Mouse (Mus musculus): ENCODE results near the gene Rpl23. TPM values are rescaled to one million over a fixed set of nuclear protein-coding genes. Genes with fewer than 3 reads are reported as not detected.
A peak's percentile ranks its signal among the peaks of the same experiment; 100 is the strongest.

The Rpl23 gene
- polyA plus RNA-seq, 1 experiment from 2014 or later, result 538 TPM

DNA sequence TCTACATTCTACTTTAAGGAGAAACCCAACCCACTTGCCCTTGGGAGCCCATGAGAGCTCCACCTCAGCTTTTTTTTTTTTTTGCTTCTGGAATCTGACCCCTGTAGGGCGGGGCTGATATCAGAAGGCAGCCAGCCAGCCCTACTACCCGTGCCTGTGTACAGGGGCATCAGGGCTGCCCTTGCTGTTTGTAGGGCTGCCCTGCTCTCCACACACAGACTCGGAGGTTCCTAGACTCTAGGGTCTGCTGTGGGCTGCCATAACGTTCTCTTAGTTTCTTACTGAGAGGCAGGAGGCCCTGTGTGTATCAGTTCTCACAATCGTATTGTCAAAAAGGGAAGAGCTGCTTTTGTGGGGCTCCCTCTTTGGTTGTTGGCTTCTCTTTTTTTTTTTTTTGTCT lies 35.1 kb upstream of the Rpl23 start:
- H3K4me1 ChIP-seq (replicated peaks; ENCODE audit: control insufficient read depth, insufficient read depth, low read length), result peaks cover 48% of the 10 kb centered on the region
- no peaks in the 10 kb centered on the region for H3K27me3 ChIP-seq (replicated peaks; ENCODE audit: control insufficient read depth, insufficient read depth, low read length)
- no peak overlapping the region for H3K4me3 ChIP-seq (ENCODE audit: low read depth, low read length)
- no peaks in the 10 kb centered on the region for H3K9me3 ChIP-seq (ENCODE audit: control insufficient read depth)
- H3K9ac ChIP-seq (ENCODE audit: low read depth, low read length), result no peak overlapping the region; the same call in 1 of the 2 replicates
- H3K36me3 ChIP-seq (ENCODE audit: control insufficient read depth, insufficient read depth), result peaks cover 55% of the 10 kb centered on the region
- H3K27ac ChIP-seq (ENCODE audit: low read depth, low read length), result peak overlapping the region; percentile 71
- ATAC-seq, result peak; percentile 37
- H3K4me2 ChIP-seq (replicated peaks; ENCODE audit: low read depth), result 0 out of 2 replicates have a peak overlapping the region, but pooled peaks have one; percentile 27
- TF ChIP-seq CTCF (IDR thresholded peaks at IDR 0.05; ENCODE audit: low read depth), result no peak
- WGBS, result 23% methylated on average over 5 of the region's 5 CpGs

DNA sequence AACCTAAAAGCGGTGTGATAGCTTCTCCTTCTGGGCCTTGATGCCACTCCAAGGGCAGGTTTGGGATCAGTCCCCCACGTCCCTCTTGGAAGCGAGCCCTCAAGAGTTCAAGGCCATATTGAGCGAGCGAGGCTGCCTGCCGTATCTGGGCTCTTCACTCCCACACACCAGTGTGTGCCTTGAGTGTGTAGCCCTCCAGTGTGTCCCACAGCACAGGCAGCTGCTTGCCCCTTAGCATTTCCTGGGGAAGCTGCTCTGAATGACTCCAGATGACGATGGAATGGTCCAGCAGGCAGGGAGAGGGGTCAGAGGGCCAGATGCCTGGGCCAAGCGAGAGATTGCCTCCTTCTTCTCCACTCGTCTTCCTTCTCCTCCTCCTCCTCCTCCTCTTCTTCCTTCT lies 34.7 kb upstream of the Rpl23 start:
- Histone ChIP-seq H3K4me1 (replicated peaks; ENCODE audit: control insufficient read depth, insufficient read depth, low read length) (peaks cover 49% of the 10 kb centered on the region), H3K4me2 (replicated peaks; ENCODE audit: low read depth) (no peak overlapping the region; the same call in 1 of the 2 replicates), H3K27ac (ENCODE audit: low read depth, low read length) (peak overlapping the region; percentile 71), H3K27me3 (replicated peaks; ENCODE audit: control insufficient read depth, insufficient read depth, low read length) (no peaks in the 10 kb centered on the region), H3K9ac (ENCODE audit: low read depth, low read length) (no peak overlapping the region), H3K9me3 (ENCODE audit: control insufficient read depth) (no peaks in the 10 kb centered on the region), H3K36me3 (ENCODE audit: control insufficient read depth, insufficient read depth) (peaks cover 55% of the 10 kb centered on the region), H3K4me3 (ENCODE audit: low read depth, low read length) (no peak overlapping the region)
- ATAC-seq, result no peak
- 28% methylated on average over 9 of the region's 9 CpGs for WGBS
- no peak for TF ChIP-seq CTCF (IDR thresholded peaks at IDR 0.05; ENCODE audit: low read depth)

DNA sequence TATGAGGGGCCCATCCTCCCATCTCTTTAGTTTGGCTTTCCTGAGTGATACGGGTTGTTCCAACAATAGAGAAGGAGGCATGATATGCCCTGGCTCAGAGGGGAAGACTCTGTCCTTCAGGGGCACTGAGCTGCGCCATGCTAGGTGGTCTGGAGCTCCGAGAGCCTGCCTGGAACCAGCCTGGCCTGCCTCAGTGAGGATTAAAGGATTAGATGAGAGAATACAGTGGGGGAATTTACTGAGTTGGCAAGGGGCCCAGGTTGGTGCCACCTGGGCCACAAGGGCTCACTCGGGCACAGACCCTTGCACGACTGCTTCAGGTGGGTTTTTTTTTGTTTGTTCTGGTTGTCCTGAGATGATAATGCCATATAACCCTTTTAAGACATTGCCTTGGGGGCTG lies 33.9 kb upstream of the Rpl23 start:
- H3K4me1 ChIP-seq (replicated peaks; ENCODE audit: control insufficient read depth, insufficient read depth, low read length), result peaks cover 49% of the 10 kb centered on the region
- TF ChIP-seq CTCF (IDR thresholded peaks at IDR 0.05; ENCODE audit: low read depth), result no peak
- no peak for ATAC-seq
- H3K27ac ChIP-seq (ENCODE audit: low read depth, low read length), result no peak overlapping the region
- no peak overlapping the region for H3K4me3 ChIP-seq (ENCODE audit: low read depth, low read length)
- peaks cover 53% of the 10 kb centered on the region for H3K36me3 ChIP-seq (ENCODE audit: control insufficient read depth, insufficient read depth)
- no peaks in the 10 kb centered on the region for H3K9me3 ChIP-seq (ENCODE audit: control insufficient read depth)
- H3K27me3 ChIP-seq (replicated peaks; ENCODE audit: control insufficient read depth, insufficient read depth, low read length), result no peaks in the 10 kb centered on the region
- WGBS, result 74% methylated on average over 5 of the region's 5 CpGs
- no peak overlapping the region for H3K4me2 ChIP-seq (replicated peaks; ENCODE audit: low read depth)
- no peak overlapping the region for H3K9ac ChIP-seq (ENCODE audit: low read depth, low read length)

DNA sequence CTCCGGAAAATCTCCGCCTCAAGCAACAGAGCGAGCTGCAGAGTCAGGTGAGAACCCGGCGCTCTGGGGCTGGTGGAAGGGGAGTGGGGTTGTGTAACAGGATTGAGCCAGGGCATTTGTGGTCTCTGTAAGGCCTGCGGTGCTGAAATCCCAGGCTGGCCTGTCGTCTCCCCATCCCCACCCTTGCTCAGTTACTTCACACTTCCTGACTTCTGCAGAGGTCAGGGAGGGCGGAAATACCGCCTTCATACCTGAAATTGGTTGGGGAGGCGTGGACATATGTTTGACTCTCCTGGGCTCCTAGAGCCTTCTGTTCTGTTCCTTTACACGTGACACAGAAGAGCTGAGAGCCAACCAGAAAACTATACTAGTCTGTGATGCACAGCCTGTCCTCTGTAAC lies 33.5 kb upstream of the Rpl23 start:
- Histone ChIP-seq H3K27ac (ENCODE audit: low read depth, low read length) (no peak overlapping the region; the same call in 1 of the 2 replicates), H3K36me3 (ENCODE audit: control insufficient read depth, insufficient read depth) (peaks cover 52% of the 10 kb centered on the region)

DNA sequence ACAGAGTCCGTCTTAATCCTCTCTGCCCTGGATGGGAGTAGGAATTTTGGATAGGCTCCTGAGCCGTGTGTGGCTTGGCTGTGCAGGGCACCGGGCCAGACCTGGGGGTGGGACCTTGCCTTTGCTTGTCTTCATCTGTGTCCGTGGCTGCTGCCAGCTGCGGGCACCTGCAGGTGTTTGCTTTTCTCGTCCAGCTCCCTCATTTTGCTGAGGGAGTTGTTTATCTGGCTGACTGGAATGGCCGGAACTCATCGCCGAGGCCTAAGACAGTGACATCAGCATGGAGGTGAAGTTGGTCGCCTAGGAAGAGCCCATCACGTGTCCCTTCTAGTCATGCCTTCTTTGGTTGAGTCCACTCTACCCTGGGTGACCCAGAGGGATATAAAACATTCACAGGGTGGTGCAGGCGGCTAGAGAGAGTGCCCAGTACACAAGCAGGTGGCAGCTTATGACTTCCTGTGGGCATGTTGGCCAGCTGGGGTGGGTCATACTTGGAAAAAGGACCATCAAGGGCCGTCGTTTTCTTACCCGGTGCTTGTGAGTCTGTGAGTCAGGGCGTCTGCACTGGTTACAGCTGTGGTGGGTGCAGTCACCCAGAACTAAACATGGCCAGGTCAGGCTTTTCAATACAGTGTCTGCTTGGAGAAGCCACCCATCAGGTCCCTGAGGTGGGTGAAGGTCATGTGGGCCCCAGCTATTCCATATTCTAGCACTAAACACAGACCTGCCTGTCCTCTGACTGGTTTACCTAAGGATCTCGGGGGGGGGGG lies 31.7 kb upstream of the Rpl23 start:
- no peaks in the 10 kb centered on the region for H3K9me3 ChIP-seq (ENCODE audit: control insufficient read depth)
- peaks cover 59% of the 10 kb centered on the region for H3K4me1 ChIP-seq (replicated peaks; ENCODE audit: control insufficient read depth, insufficient read depth, low read length)
- no peak for ATAC-seq
- no peak overlapping the region for H3K4me3 ChIP-seq (ENCODE audit: low read depth, low read length)
- no peak for TF ChIP-seq CTCF (IDR thresholded peaks at IDR 0.05; ENCODE audit: low read depth)
- no peak overlapping the region for H3K9ac ChIP-seq (ENCODE audit: low read depth, low read length)
- H3K4me2 ChIP-seq (replicated peaks; ENCODE audit: low read depth), result no peak overlapping the region; the same call in 1 of the 2 replicates
- 51% methylated on average over 17 of the region's 17 CpGs for WGBS
- peaks cover 45% of the 10 kb centered on the region for H3K36me3 ChIP-seq (ENCODE audit: control insufficient read depth, insufficient read depth)
- no peaks in the 10 kb centered on the region for H3K27me3 ChIP-seq (replicated peaks; ENCODE audit: control insufficient read depth, insufficient read depth, low read length)
- peak overlapping the region; percentile 91; the same call in 1 of the 2 replicates for H3K27ac ChIP-seq (ENCODE audit: low read depth, low read length)

More for the DNA sequence above, 33.5 kb upstream of the Rpl23 start:
- no peak for ATAC-seq
- Histone ChIP-seq H3K4me1 (replicated peaks; ENCODE audit: control insufficient read depth, insufficient read depth, low read length) (peaks cover 52% of the 10 kb centered on the region), H3K27me3 (replicated peaks; ENCODE audit: control insufficient read depth, insufficient read depth, low read length) (no peaks in the 10 kb centered on the region), H3K4me2 (replicated peaks; ENCODE audit: low read depth) (no peak overlapping the region), H3K4me3 (ENCODE audit: low read depth, low read length) (no peak overlapping the region), H3K9me3 (ENCODE audit: control insufficient read depth) (no peaks in the 10 kb centered on the region), H3K9ac (ENCODE audit: low read depth, low read length) (no peak overlapping the region)
- TF ChIP-seq CTCF (IDR thresholded peaks at IDR 0.05; ENCODE audit: low read depth), result no peak
- 72% methylated on average over 11 of the region's 11 CpGs for WGBS

DNA sequence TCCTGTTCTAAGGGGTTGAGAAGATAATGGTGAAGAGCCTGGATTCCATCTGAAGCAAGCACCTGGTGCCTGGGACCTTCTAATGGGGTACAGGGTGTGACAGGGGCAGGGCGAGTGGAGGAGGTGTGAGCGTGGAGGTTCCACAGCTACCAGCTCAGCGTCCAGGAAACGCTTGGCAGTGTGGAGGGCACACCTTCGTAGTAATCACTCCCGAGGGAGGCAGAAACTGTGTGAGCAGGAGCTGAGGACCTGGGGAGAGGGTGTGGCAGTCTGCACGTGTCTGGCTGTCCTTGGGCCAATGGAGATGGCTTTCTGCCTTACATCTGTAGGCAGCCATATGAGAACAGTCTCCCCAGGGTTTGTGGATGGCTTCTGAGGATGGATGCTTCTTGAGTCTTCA lies 30.8 kb upstream of the Rpl23 start:
- WGBS, result 27% methylated on average over 7 of the region's 7 CpGs
- Histone ChIP-seq H3K36me3 (ENCODE audit: control insufficient read depth, insufficient read depth) (peaks cover 45% of the 10 kb centered on the region), H3K9ac (ENCODE audit: low read depth, low read length) (no peak overlapping the region), H3K4me3 (ENCODE audit: low read depth, low read length) (no peak overlapping the region), H3K27me3 (replicated peaks; ENCODE audit: control insufficient read depth, insufficient read depth, low read length) (no peaks in the 10 kb centered on the region), H3K9me3 (ENCODE audit: control insufficient read depth) (no peaks in the 10 kb centered on the region), H3K4me2 (replicated peaks; ENCODE audit: low read depth) (peak overlapping the region; percentile 56), H3K27ac (ENCODE audit: low read depth, low read length) (peak overlapping the region; percentile 91), H3K4me1 (replicated peaks; ENCODE audit: control insufficient read depth, insufficient read depth, low read length) (peaks cover 59% of the 10 kb centered on the region)
- ATAC-seq, result peak; percentile 55
- TF ChIP-seq CTCF (IDR thresholded peaks at IDR 0.05; ENCODE audit: low read depth), result no peak
